8 mouse cellular contexts compared by ENCODE assay signal in the genomic region with DNA sequence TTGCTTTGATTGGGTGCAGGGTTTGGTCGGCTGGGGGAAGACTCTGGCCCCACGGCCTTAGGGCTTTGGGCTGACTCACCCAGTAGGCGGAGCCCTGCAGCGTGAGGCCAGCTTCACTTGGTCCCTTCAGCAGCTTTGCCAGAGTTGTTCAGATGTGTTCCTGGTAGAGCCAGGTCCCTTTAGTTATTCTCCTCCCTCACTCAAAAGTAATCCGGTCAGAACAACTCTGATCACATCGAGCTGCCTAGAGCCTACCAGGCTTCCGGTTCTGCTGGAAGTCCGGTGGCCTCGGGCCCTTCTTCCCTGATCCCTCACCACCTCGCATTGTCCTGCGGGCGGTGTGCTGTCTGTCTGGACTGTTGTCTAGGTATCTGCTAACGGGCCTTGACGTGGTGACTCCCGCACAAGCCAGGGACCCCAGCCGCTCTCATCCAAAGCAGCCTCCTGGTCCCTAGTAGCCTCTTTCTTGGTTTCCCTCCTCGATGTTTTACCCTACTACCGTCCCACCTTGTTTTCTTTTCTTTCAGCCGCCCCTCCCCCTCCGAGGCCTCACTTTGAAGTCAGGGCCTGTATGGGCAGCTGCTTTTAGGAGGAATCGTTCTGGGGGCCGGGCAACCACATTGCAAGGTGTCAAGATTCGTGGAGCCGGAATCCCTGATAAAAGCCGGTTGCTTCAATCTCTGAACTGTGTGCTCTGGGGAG. TPM values are rescaled to one million over a fixed set of nuclear protein-coding genes. Genes with fewer than 3 reads are reported as not detected.
DNase-seq lines count a peak whose midpoint lies in the region; ATAC-seq lines count a peak whose summit lies in the region.
"Had no signal": no experiment of that assay in that cellular context is flagged by ENCODE, and none has a peak within 500 bp of the region (broad histone marks: within the 10 kb centered on the region; RNA-seq: fewer than 3 reads in every experiment).

No protein-coding gene starts in this region.

- no peak overlapping the region for H3K9ac ChIP-seq in forebrain, embryonic 15.5 days (replicated peaks)
- H3K9ac ChIP-seq in hindbrain, embryonic 11.5 days (ENCODE audit: low read depth, low read length): peak overlapping the region; percentile 40; the same call in 1 of the 2 replicates
- H3K9ac ChIP-seq in limb, embryonic 12.5 days (replicated peaks): peak overlapping the region; percentile 46; the same call in 1 of the 2 replicates

- H3K9me3 ChIP-seq in forebrain, embryonic 15.5 days: no peaks in the 10 kb centered on the region
- no peaks in the 10 kb centered on the region for H3K9me3 ChIP-seq in hindbrain, embryonic 11.5 days (ENCODE audit: control insufficient read depth, low read length)
- no peaks in the 10 kb centered on the region for H3K9me3 ChIP-seq in limb, embryonic 12.5 days
- H3K9me3 ChIP-seq in midbrain, embryonic 10.5 days (replicated peaks): no peaks in the 10 kb centered on the region

- peaks cover 44% of the 10 kb centered on the region for H3K4me1 ChIP-seq in forebrain, embryonic 15.5 days
- peaks cover 19% of the 10 kb centered on the region for H3K4me1 ChIP-seq in hindbrain, embryonic 11.5 days (replicated peaks; ENCODE audit: control insufficient read depth, insufficient read depth, low read length)
- H3K4me1 ChIP-seq in limb, embryonic 12.5 days (replicated peaks): peaks cover 58% of the 10 kb centered on the region
- H3K4me1 ChIP-seq in midbrain, embryonic 10.5 days: peaks cover 47% of the 10 kb centered on the region

- H3K4me2 ChIP-seq in forebrain, embryonic 15.5 days (replicated peaks): peak overlapping the region; percentile 43
- peak overlapping the region; percentile 27 for H3K4me2 ChIP-seq in hindbrain, embryonic 11.5 days (replicated peaks; ENCODE audit: low read depth, low read length)
- H3K4me2 ChIP-seq in limb, embryonic 12.5 days: peak overlapping the region; percentile 65

- peaks cover 34% of the 10 kb centered on the region for H3K27me3 ChIP-seq in forebrain, embryonic 15.5 days
- H3K27me3 ChIP-seq in hindbrain, embryonic 11.5 days (ENCODE audit: control insufficient read depth, insufficient read depth, low read length): peaks cover 20% of the 10 kb centered on the region
- no peaks in the 10 kb centered on the region for H3K27me3 ChIP-seq in limb, embryonic 12.5 days
- H3K27me3 ChIP-seq in midbrain, embryonic 10.5 days (ENCODE audit: low read depth, poor library complexity, severe bottlenecking): peaks cover 62% of the 10 kb centered on the region

- peak overlapping the region; percentile 63; the same call in 1 of the 2 replicates for H3K27ac ChIP-seq in forebrain, embryonic 15.5 days (replicated peaks)
- H3K27ac ChIP-seq in hindbrain, embryonic 11.5 days (ENCODE audit: low read depth, low read length): no peak overlapping the region
- peak overlapping the region; percentile 94 for H3K27ac ChIP-seq in limb, embryonic 12.5 days
- peak overlapping the region; percentile 81 for H3K27ac ChIP-seq in midbrain, embryonic 10.5 days (replicated peaks)

- WGBS in forebrain, embryonic 15.5 days: 4% methylated on average over 25 of the region's 25 CpGs
- 1% methylated on average over 25 of the region's 25 CpGs for WGBS in hindbrain, embryonic 11.5 days
- 2% methylated on average over 25 of the region's 25 CpGs for WGBS in limb, embryonic 12.5 days
- 1% methylated on average over 25 of the region's 25 CpGs for WGBS in midbrain, embryonic 10.5 days

- H3K36me3 ChIP-seq in forebrain, embryonic 15.5 days: no peaks in the 10 kb centered on the region
- H3K36me3 ChIP-seq in hindbrain, embryonic 11.5 days (ENCODE audit: control insufficient read depth, insufficient read depth, low read length): no peaks in the 10 kb centered on the region
- H3K36me3 ChIP-seq in limb, embryonic 12.5 days: peaks cover 4% of the 10 kb centered on the region; the same call in 1 of the 2 replicates
- no peaks in the 10 kb centered on the region for H3K36me3 ChIP-seq in midbrain, embryonic 10.5 days

- DNase-seq in ES-CJ7 (ENCODE audit: low read depth, low spot score): peak; percentile 66
- peak; percentile 67 for DNase-seq in adrenal gland, adult 8-10 months
- DNase-seq in hindbrain, embryonic 11.5 days (ENCODE audit: low spot score): peak; percentile 67
- peak; percentile 67 for DNase-seq in midbrain, embryonic 10.5 days (ENCODE audit: low spot score)
- peak; percentile 50 for DNase-seq in urinary bladder, postnatal 25 days (ENCODE audit: low spot score)

- no peak for ATAC-seq in forebrain, embryonic 15.5 days (replicated peaks)
- 0 out of 2 replicates have a peak, but pooled peaks have one; percentile 32 for ATAC-seq in hindbrain, embryonic 11.5 days (ENCODE audit: low FRiP score)
- ATAC-seq in limb, embryonic 12.5 days (ENCODE audit: insufficient number of reproducible peaks, insufficient read depth, low FRiP score, low TSS enrichment, low read depth): 0 out of 2 replicates have a peak, but pooled peaks have one; percentile 32

- no peak overlapping the region for H3K4me3 ChIP-seq in forebrain, embryonic 15.5 days
- H3K4me3 ChIP-seq in hindbrain, embryonic 11.5 days (ENCODE audit: low read depth, low read length): peak overlapping the region; percentile 8
- peak overlapping the region; percentile 30 for H3K4me3 ChIP-seq in limb, embryonic 12.5 days (replicated peaks)
- peak overlapping the region; percentile 47 for H3K4me3 ChIP-seq in midbrain, embryonic 10.5 days

RNA-seq across cellular contexts. Expression of a gene that starts 4.5 kb away (rescaled TPM):
- total RNA-seq in adrenal gland, adult 8-10 months (2022): 100 to 1,000 TPM; 230 to 292 (median 261) TPM
- polyA plus RNA-seq in forebrain, embryonic 15.5 days (2015; fragmentation: Nextera tagmentation; extraction: Ambion mirVana): 10.6 and 13.3 TPM in 2 replicates
- polyA plus RNA-seq in hindbrain, embryonic 11.5 days (2014; fragmentation: Nextera tagmentation; extraction: Ambion mirVana): 21.7 and 25.5 TPM in 2 replicates
- polyA plus RNA-seq in limb, embryonic 12.5 days (2016; fragmentation: Nextera tagmentation; extraction: Ambion mirVana): 77.9 and 86.0 TPM in 2 replicates
- 9.0 and 13.6 TPM in 2 replicates for polyA plus RNA-seq in midbrain, embryonic 10.5 days (2016; fragmentation: Nextera tagmentation; extraction: Ambion mirVana)

RNA-seq across cellular contexts. Expression of a gene that starts 40.1 kb away (rescaled TPM):
- total RNA-seq in adrenal gland, adult 8-10 months (2022): under 1 TPM in 1 of 4 experiments, not detected in 3; 0.09 TPM
- polyA plus RNA-seq in forebrain, embryonic 15.5 days (2015; fragmentation: Nextera tagmentation; extraction: Ambion mirVana): not detected in 2 replicates
- 0.08 and 0.14 TPM in 2 replicates for polyA plus RNA-seq in hindbrain, embryonic 11.5 days (2014; fragmentation: Nextera tagmentation; extraction: Ambion mirVana)
- polyA plus RNA-seq in limb, embryonic 12.5 days (2016; fragmentation: Nextera tagmentation; extraction: Ambion mirVana): 0.11 and 0.18 TPM in 2 replicates
- 0.10 and 0.15 TPM in 2 replicates for polyA plus RNA-seq in midbrain, embryonic 10.5 days (2016; fragmentation: Nextera tagmentation; extraction: Ambion mirVana)
- total RNA-seq: gastrocnemius, adult 8-10 months had no signal
